Mouse (Mus musculus): Measurements from ENCODE around the gene Mxra7.

The Mxra7 gene

DNA sequence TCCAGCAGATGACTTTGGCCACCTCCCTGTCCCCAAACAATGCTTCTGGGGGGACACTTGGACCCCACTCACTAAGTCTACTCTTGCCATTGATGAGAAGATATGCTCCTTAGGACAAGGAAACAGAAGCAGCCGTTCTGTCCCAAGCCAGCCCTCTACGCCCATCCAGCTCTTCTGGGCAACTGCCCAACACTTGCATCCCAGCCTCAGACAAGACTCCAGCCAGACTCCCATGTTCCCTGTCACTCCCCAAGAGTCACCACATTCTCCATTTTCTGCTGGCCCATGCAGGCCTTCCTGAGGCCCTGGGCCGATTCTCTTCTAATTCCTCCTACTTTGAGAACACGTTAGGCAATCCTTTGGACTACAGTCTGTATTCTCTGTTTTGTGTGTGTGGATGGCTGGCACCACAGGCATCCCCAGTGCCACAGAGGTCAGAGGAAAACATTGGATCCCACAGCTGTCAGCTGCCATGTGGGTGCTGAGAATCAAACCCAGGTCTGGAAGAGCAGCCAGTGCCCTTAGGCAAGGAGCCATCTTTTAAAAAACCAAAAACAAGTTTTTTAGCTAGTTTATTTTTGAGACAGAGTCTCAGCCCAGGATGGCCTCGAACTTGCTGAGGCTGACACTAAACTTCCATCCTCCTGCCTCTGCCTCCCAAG is 7.8 kb downstream of the Mxra7 start:
- DNase-seq (ENCODE audit: low read depth, low spot score) = no peak

- DNase-seq (ENCODE audit: low read depth, low spot score) = no peak
Measured at GRCm38 (mm10) chr11:116818722-116819121, 9.1 kb downstream of the Mxra7 start.

- DNase-seq (ENCODE audit: low read depth, low spot score) = no peak
Measured at GRCm38 (mm10) chr11:116817567-116817966, 10.3 kb downstream of the Mxra7 start.

DNA sequence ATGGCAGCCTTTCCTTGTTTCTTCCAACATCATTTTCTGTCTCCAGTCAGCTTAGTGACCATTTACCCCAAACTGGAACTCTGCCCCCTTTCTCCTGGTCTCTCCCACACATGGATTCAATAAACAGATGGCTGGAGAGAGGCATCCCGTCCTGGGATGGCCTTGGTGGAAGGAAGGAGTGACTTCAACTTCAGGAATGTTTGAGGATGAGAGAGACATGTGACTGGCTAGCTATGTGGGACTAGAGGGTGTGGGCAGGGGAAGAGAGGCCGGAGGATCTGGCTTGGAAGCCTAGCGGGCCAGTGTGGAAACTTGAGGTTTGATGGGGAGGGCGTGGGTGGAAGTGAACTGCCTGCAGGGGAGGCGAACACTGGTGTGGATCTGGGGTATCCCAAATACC is 11.1 kb downstream of the Mxra7 start:
- no peak for DNase-seq (ENCODE audit: low read depth, low spot score)

- DNase-seq (ENCODE audit: low read depth, low spot score) = no peak
Measured at GRCm38 (mm10) chr11:116814884-116815415, 12.9 kb downstream of the Mxra7 start.

- DNase-seq (ENCODE audit: low read depth, low spot score) = peak; percentile 61
Measured at GRCm38 (mm10) chr11:116814076-116814883, 13.6 kb downstream of the Mxra7 start.

DNA sequence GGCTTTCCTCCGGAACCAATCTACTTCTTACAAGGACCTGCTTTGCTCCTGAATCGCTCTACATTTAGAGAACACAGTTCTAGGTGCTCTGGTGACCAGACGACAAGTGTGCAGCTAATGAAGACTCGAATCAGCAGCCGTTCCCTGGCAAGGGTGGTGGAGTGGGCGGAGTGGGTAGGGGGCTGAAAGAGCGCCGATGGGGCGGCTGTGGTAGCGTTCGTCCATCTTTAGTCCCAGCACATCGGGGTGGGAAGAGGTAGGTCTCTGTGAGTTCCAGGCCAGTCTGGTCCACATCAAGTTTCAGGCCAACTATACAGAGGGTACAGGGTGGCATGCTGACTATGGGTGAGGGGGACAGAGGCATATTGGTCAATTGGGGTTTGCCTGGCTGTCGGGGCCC is 14.2 kb downstream of the Mxra7 start:
- DNase-seq (ENCODE audit: low read depth, low spot score) = no peak

DNA sequence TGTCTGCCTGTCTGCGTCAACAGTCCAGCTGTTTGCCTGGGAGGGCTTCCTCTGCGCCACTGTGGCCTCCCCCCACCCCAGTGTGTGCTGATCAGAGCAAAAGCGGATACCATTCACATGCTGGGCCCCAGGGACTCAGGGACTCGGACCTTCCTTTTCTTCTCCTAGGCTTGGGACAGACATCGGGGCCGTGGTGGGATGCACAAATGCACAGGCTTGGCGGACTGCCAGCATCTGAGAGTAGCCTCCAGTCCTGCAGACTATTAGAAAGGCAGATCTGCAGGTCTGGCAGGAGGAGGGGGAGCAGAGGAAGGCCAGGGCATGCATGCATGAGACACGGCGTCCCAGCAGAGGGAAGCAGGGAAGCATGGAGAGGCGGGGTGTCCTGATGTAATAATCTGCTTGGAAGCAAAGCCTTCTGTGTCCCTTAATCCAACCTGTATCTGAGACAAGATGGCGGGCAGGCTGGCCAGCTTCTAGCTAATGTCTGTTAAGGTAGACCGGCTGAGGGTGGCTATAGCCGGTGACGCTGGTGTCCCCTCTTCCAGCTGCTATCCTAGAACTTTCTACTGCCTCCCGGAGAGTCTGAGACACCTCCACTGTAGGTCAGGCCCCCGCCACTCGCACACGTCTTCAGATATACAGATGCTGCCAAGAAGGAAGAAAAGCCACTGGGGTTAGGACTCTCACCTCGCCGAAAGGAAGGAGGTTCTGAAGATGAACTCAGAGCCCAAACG is 14.9 kb downstream of the Mxra7 start:
- no peak for DNase-seq (ENCODE audit: low read depth, low spot score)

DNA sequence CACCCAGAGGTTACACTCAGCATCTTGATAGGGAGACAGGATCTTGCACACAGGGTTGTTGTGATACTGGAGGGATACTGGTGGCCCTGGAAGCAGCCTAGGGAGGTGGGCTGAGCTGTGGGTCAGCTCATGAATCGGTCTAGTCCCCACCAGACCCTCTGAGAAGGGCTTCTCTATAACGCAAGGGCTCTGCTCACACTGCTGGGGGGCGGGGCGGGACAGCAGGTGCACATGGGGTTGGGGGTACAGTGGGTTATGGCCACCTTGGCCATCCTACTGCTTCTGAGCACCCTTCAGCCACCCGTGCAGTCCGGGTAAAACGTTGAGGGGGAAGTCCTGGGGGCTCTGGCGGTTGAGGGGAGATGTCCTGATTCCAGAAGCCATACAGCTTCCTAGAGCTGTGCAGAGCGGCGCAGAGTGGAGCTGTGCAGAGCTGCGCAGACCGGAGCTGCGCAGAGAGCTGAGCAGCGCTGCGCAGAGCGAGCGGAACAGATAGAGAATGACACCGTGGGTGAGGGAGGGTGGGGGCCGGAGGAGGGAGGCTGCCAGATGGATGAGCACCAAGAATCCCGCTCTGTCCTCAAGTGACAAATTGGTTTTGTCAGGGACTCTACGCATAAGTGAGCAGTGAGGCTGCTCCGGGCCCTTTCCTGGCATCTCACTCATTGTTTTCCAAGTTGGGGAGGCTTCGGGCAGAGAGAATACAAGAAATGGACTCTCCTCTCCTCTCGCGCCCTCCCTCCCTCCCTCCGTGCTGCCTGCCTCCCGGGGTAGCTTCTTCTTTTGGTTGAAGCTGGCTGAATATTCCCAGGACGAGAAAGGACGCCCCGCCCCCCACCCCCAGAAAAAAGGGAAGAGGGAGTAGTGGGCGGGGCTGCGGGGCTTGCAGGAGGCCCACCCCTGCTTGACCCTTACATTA is 16.6 kb downstream of the Mxra7 start:
- no peak for DNase-seq (ENCODE audit: low read depth, low spot score)

DNA sequence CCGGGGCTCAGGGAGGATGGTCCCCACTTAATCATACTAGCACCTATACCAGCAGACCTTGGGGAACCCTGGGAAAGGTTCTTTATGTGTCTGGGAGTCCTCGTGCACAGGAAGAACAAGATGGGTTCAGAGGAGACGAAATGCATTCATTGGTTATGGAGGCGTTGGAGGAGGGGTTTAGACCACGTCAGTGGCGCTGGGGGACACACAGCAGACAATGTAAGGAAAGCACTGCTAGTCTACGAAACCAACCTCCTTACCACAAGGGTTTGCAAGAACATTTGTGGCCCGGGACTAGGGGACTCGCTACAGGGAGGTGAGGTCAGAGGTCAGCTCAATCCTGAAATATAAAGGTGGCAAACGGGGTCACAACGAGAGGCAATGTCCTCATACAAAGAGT is 17.3 kb downstream of the Mxra7 start:
- DNase-seq (ENCODE audit: low read depth, low spot score) = no peak

GRCm38 (mm10) chr11:116809520-116809919 is 18.3 kb downstream of the Mxra7 start:
- DNase-seq (ENCODE audit: low read depth, low spot score) = peak; percentile 42

GRCm38 (mm10) chr11:116808811-116809395 is 18.9 kb downstream of the Mxra7 start:
- DNase-seq (ENCODE audit: low read depth, low spot score) = no peak

GRCm38 (mm10) chr11:116807938-116808606 is 19.8 kb downstream of the Mxra7 start:
- DNase-seq (ENCODE audit: low read depth, low spot score) = peak; percentile 77

GRCm38 (mm10) chr11:116807526-116807925 is 20.3 kb downstream of the Mxra7 start:
- DNase-seq (ENCODE audit: low read depth, low spot score) = no peak

DNA sequence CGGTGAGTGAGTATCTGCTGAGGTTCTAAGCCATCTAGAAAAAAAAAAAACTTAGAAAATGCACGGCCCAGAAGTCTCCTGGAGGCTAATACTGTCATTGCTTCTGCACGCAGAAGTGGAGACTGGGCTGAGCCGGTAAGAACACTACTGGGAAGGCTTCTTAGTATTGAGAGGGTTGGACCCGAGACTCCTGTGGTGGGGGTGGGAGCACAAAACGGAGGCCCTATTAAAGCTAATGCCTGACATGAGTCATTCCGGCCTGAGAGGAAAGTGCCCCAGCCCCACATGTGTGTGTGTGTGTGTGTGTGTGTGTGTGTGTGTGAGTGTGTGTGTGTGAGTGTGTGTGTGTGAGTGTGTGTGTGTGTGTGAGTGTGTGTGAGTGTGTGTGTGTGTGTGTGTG is 20.7 kb downstream of the Mxra7 start:
- DNase-seq (ENCODE audit: low read depth, low spot score) = no peak

- DNase-seq (ENCODE audit: low read depth, low spot score) = no peak
Measured at GRCm38 (mm10) chr11:116806136-116807071, 21.4 kb downstream of the Mxra7 start.

GRCm38 (mm10) chr11:116802709-116803108 is 25.1 kb downstream of the Mxra7 start:
- no peak for DNase-seq (ENCODE audit: low read depth, low spot score)

GRCm38 (mm10) chr11:116801106-116801505 is 26.7 kb downstream of the Mxra7 start:
- no peak for DNase-seq (ENCODE audit: low read depth, low spot score)

DNA sequence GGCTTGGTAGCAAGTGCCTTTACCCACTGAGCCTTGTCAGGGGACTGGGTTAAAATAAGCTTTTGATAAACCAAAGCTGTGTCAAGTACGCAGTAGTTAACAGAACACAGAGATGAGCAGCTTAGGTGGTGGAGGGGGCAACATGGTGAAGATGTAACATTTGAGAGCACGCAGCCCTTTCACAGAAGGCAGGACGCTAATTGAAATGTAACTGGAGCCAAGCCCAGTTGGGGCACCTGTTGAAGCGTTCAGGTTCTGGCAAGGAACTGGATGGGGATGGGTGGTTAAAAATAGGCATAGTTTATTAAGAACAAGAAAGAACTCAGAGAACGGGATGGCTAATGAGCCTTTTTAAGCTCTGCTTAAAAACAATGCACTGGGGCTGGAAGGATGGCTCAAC is 28.5 kb downstream of the Mxra7 start:
- no peak for DNase-seq (ENCODE audit: low read depth, low spot score)
